Mouse (Mus musculus): ENCODE results near the gene Klk13.
"Not testable (repeated sequence)": the region's sequence is repeated elsewhere in the genome, so short reads cannot be mapped to it uniquely, and the experiment has no call there.

The Klk13 gene

DNA sequence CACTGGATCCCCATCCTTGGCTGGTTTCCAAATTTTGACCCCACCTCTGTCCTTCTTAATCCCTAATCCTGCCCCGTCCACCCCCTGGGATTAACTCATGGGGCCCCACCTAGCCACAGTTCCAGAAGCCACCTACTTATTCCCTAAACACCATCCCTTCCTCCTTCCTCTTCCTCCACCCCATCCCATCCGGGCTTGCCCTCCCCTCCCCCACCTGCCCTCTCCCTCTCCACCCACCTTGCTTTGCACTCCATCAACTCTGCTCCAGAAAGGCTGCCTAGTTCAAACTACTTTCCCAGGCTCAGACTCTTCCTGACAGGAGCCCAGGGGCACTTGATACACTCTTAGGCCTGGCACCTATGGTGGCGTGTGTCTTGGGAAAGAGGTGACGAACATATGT is at the start of gene Klk13:
Klk13 (plus strand) TSS at position 301 of the 400 bp plus-strand sequence.
- DNase-seq (ENCODE audit: low spot score): no peak

DNA sequence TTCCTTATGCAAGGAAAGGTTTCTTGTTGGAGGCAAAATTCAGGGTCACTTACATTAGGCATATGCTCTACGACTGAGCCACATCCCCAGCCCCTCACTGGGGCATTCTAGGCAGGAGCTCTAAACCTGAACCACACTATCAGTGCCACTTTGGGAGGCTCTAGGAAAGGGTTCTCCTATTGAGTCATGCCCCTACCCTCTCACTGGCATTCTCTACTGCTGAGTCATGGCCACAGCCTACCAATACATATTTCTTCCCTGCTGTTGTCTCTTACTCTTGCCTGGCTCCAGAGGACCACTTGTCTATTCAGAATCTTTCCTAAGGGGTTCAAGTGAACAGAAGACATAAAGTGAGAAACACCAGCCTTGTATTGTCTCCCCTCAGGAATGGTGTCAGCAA is 49.6 kb upstream of the Klk13 start:
- no peak for DNase-seq (ENCODE audit: low spot score)

DNA sequence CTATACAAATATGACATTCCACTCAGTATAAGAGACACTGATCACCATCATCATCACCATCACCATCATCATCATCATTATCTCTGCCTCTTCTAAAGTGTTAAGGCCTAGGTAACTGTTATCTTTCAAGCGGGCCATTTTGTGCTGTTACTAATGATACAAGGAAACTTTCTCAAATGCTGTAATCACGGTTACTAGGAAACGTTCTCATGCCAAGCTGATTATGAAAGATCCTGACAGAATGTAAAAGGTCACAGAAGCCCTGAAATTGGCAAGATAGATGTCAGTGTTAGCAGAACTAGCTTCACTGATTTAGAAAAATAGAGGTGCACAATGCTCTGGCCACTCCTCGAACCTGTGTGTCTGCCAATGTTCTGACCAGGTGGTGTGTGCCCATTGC is 45.1 kb upstream of the Klk13 start:
- DNase-seq (ENCODE audit: low spot score): not testable (repeated sequence)

DNA sequence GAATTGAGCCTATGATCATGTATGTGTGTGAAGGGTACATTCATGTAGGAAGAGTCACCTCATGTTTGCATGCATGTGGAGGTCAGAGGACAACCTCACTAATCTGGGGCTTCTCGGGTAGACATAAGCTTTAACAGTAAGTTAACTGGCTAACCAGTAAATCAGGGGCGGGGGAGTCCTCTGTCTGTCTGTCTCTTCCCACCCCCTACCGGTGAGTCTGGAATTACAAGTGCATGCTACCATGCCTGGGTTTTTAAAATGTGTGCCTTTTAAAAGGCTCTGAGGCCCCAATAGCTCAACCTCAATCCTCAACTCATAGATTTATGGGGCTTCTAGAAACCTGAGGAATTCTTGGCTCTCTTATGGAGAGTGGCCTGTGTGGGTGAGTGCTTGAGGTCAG is 43.8 kb upstream of the Klk13 start:
- DNase-seq (ENCODE audit: low spot score): no peak

DNA sequence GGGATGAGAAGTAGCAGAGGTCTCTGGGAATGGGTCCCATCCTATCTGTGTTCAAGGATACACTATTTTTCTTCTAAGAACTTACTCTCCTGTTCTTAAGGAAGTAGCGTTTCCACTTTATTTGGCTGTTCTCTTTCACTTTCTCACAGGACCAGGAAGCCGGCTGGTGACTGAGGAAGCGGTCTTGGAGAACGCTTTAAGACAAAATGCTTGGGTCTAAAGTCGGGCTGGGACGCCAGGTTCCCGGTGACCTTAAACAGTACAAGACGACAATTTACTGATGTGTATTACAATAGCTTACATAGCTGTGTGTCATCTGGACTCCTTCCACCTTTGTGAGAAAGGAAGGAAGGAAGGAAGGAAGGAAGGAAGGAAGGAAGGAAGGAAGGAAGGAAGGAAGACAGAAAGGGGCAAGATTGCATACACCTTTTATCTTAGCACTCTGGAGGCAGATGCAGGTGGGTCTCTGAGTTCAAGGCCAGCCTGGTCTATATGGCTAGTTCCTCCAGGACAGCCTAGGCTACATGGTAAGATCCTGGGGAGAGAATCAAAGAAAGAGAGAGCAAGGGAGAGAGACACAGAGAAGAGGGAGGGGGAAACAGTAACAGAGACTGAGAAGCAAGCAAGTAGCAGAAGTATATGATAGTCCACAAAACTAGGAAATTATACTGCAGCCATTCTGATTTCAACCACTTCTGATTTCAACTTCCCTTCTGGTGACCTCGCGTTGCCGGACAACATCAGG is 41.1 kb upstream of the Klk13 start:
- DNase-seq (ENCODE audit: low spot score): no peak

DNA sequence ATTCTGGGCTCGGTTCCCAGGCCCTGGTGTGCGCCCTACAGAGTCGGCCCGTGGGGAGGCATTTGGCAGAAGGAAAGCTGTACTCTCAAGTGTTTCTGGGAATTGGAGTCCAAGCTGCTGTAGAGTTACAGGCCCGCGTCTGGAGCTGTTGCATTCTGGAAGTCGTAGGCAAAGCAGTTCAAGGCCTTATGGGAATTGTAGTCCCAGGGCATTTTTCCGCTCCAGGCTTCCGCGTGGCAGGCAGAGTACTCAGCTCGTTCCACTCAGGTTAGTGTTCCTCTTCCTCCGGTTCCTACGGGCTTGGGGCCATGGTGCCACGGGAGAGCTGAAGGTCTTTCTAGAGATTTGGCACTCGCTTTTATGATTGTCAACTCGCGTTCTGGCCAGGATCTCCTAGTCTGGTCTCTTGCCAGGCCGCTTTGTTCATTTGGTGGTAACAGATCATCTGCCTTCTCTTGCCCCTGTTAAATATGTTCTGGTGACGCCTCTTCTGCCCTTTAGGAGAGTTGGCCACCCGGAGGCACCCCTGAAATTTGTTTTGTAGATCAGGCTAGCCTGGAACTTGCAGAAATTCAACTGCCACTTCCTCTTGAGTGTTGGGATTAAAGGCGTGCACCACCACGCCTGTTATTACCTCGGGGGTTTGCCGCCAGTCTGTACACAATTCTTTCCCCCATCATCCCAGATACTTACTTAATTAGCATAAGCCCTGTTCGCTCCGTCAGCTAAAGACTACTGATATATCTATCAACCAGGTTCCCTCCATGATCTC is 40.4 kb upstream of the Klk13 start, which contains the start of gene Ctu1:
Ctu1 (plus strand) TSS at position 208 of the 772 bp plus-strand sequence.
- DNase-seq (ENCODE audit: low spot score): peak; percentile 70

DNA sequence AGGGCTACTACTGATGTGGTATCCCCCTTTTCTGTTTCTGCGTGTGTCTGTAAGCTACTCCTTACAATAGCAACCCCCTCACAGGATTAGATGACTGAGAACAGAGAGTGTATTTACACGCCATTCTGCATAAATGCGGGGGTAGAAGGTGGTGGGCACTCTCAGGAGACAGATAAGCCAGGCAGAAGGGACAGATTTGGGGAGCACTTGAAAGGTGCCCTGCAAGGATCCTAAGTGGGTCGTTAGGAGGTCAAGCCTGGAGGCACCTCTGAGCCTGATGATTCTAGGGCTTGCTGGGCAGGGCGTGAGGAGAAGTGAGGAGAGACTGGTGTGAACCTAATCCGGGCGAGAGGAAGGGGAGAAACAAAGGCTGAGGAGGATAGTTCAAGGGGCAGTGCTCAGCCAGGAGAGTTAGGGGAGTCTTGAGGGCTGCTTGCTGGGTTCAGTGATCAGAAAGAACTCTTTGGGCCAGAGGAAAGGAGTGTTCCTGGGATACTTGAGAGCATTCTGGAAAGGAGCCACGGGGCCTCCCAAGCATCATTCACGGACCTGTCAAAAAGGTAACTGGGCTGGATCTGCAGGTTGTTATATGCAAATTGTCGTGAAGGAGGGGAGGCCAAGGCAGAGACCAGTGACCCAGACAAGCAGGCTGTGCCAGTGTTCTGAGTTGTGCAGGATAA is 39.6 kb upstream of the Klk13 start:
- DNase-seq (ENCODE audit: low spot score): no peak

DNA sequence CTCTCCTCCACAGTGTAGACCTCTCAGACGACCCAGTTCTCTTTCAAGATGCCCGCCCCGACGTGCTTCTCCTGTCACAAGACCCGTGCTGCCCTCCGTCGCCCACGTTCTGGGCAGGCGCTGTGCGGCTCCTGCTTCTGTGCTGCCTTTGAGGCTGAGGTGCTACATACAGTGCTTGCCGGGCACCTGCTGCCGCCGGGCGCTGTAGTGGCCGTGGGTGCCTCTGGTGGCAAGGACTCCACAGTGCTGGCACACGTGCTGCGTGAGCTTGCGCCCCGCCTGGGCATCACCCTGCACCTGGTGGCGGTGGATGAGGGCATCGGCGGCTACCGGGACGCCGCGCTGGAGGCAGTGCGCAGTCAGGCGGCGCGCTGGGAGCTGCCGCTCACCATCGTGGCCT is 37.3 kb upstream of the Klk13 start:
- DNase-seq (ENCODE audit: low spot score): no peak

DNA sequence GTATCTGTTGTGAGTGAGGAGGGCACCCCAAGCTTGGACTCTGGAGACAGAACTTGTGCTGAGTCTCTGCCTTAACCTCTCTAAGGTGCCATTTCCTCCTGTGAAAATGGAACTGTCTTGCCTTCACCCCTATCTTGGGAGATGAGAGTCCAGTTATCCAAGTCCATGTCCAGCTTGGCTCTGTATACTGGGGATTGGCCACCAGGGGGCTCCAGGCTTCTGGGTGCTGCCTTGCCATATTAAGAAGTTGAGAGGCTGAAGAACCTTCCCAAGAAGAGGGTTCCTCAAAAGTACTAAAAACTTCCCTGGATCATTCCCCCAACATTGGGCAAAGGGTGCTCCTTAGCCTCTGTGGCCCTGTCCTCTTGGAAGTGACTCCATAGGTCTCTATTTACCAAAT is 33.9 kb upstream of the Klk13 start:
- no peak for DNase-seq (ENCODE audit: low spot score)

DNA sequence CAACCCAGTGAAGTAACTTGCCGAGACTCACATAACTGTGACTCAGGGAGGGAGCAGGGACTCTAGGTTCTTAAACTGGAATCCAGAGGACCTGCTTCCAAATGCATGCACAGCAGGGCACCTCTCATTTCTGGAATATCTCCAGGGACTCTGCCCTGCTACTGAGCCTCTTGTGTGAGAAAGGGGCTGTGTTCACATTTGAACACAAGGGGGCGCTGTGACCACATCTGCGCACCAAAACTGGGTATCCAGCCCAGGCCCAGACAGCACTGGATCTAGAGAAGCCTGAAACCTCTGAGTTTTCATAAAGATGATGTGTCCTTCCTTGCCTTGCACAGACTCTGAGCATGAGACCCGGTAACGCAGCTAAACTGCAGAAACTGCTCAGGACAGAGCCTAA is 31.4 kb upstream of the Klk13 start:
- DNase-seq (ENCODE audit: low spot score): peak; percentile 17

DNA sequence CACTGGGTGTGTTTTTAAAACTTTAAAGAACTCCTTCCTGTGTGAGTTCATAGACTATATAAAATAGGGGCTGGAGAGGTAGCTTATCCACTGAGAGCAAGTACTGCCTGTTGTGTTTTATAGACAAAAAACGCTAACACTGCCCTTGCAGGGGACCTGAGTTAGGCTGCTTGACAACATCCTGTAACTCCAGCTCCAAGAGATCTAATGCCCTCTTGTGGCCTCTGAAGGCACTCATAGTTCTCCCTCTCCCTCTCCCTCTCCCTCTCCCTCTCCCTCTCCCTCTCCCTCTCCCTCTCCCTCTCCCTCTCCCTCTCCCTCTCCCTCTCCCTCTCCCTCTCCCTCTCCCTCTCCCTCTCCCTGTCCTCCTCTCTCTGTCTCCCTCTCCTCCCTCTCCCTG is 29.9 kb upstream of the Klk13 start:
- not testable (repeated sequence) for DNase-seq (ENCODE audit: low spot score)

DNA sequence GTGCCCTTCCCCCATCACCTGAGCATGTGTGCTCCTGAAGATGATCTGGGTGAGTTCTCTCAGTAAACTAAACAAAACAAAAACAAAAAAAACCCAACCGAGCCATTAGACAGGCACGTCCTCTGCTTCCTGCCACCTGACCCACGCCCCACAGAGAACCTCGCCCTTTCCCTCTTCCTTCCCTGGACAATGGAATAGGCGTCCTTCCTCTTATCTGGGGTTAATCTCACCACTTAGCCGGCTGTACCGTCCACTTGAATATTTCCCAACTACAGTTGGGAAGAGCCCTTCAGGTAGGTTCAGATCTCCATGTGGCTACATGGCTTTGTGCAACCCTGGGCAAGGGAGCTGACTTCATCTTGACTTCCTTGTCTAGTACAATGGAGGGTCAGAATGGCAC is 27.3 kb upstream of the Klk13 start:
- no peak for DNase-seq (ENCODE audit: low spot score)

DNA sequence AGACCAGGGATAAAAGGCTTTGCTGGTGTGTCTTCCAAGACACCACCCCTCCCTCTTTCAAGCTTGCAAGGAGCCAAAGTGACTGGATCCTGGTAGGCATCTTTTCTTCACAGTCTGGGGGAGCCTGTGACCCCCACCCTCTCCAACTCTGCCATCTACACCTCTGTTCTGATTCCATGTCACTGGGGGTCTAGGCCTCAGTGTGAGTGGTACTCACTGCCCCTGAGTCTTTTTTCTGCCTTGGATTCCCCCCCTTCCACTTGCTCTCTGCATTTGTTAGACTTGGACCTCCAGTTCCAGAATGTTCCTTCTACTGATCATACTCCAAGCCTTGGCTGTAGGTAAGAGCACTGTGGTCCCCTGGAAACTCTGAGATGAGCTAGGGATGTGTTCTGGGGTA is 22.2 kb upstream of the Klk13 start, which contains the start of gene Klk14:
Klk14 (plus strand) TSS at position 301 of the 400 bp plus-strand sequence.
- no peak for DNase-seq (ENCODE audit: low spot score)

DNA sequence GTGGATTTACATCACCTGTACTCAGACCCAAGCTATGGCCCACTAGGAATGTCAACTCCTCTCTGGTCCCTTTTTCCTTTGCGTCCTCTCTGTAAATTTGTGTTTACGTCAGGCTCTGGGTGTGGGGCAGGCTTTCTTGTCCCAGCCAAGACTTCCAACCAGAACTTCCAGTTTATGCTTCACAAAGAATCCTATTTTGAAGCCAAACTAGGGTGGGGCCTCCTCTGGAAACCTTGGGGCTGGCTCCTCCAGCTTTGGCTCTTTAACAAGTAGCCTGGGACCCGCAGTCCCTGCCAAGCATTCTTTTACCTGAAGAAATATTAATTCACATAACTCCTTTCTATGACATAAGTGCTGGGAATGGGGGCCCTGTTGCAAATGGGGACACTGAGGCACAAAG is 2.3 kb upstream of the Klk13 start:
- no peak for DNase-seq (ENCODE audit: low spot score)

DNA sequence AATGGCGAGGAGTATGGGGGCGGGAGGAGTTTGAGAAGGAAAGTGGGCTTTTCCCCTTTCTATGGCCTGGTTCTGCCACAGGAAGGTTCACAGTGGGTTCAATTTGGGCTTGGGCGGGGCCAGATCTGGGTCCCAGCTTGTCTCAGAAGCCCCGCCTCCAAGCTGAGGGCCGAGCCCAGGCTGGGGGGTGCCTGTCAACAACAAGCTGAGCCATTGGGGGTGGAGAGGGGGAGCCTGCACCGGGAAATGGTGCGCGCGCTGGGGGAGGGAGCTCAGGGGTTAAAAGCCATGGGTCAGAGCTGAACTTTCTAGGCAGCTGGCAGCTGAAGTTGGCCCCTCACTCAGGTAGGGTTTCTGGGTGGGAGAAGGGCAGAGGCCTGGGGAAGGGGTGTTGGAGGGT is 550 bp downstream of the Klk13 start:
- DNase-seq (ENCODE audit: low spot score): no peak

DNA sequence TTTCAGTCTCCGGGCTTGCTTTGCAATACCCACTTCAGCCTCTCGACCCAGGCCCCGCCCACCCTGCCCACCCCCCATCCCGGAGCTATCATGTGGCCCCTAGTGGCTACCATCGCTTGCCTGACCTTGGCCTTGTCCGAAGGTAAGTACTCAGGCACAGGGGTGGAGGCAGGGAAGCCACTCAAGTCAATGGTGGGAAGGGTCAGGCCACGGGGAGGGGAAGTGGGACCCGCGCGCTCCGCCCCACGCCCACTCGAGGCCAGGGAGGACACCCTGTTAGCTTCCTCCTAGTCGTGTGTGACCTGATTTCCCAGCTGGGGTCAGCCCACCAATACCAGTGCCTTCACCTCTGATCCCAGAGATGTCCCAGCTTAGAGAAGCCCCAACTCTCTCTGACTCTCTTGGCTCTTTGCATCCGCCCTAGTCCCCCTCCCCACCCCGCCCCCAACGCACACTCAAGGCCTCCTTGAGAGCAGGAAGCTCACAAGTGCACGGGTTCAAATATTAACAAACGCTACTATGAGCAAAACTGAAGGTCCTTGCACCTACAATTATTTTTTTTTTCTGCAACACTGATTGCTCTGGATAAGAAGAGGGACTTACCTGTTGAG is 1.5 kb downstream of the Klk13 start:
- no peak for DNase-seq (ENCODE audit: low spot score)

DNA sequence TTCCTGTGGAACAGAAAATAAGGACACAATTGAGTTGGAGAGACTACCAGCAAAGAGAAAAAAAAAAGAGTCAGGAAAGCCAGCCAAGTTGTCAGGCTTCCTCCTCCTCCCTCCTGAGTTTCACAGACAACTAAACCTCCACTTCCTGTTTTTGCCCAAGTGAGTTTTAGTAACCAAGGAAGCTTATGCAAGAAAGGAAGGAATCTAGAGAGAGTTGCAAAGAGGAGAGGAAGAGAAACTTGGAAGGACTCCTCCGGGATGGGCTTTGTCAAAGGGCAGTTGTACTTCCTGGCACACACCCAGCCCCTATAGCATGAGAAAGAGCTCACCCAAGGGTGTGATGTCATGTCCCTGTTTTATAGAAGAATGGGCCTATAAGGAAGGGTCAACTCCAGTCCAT is 35.4 kb downstream of the Klk13 start:
- DNase-seq (ENCODE audit: low spot score): no peak

DNA sequence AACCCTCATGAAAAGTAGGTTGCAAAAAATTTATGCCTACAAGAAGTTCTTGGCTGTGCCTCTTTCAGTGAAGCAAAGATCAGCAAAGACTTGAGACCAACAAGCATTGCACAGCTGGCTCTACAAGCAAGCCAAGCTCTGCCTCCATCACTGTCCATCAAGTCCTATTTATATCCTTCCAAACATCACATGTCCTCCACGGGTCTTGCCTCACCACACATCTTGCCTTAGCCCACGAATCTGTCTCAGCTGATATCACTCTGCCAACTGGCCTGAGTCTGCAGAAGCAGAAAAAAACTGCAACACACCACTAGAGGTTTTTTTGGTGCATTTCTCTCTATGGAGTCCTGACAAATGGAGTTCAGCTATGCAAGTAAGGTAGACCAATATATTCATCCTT is 40.4 kb downstream of the Klk13 start:
- no peak for DNase-seq (ENCODE audit: low spot score)

DNA sequence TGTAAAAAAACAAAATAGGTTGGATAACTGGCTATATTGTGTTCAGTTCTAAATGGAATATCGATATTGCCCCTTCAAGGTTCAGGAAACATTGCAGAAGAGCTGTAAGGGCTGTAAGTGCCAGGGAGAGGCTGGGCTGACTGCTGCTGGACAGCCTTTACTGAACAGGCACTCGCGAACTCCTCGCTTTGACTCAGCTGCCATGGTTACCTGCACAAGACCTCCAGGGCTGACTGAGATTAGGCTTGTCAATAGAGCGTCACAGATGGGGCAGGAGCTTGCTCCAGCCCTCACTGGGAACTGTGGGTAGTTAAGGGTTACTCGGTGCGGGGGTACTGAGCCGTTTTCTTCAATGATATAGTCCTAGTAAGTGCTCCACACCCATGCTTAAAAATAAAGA is 54.1 kb downstream of the Klk13 start:
- no peak for DNase-seq (ENCODE audit: low spot score)

DNA sequence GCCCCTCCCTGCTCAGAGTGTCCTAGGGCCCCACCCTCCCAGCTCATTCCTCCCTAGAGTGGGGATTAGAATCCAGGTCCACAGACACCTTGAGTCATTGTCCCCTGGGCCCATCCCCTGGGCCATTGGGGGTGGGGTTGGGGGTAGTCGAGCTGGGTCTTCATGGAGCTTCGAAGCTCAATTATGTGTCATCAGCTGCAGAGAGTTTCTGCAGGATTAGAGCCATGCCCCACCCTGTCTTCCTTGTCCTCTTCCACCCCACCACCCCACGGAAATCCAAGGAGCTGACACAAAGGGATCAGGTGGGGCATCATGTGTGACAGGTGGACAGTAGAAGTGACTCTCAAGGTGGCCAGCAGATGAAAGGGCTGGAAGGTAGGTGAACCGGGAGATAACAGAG is 56.2 kb downstream of the Klk13 start, which contains the start of gene Klk12:
Klk12 (plus strand) TSS at position 301 of the 400 bp plus-strand sequence.
- DNase-seq (ENCODE audit: low spot score): no peak

DNA sequence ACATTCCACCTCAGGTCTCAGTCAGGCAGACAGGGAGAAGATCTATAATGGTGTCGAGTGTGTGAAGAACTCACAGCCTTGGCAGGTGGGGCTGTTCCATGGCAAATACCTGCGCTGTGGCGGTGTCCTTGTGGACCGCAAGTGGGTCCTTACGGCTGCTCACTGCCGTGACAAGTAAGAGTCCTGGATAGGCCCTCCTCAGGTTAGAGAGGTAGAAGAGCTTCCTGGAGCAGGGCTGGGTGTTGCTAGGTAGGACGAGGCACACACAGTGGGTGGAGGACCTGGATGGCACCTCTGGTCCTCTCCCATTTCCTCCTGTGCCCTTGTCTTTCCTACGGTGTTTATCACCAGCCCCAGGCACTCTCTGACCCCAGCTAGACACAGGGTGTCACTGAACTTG is 57.3 kb downstream of the Klk13 start:
- no peak for DNase-seq (ENCODE audit: low spot score)

DNA sequence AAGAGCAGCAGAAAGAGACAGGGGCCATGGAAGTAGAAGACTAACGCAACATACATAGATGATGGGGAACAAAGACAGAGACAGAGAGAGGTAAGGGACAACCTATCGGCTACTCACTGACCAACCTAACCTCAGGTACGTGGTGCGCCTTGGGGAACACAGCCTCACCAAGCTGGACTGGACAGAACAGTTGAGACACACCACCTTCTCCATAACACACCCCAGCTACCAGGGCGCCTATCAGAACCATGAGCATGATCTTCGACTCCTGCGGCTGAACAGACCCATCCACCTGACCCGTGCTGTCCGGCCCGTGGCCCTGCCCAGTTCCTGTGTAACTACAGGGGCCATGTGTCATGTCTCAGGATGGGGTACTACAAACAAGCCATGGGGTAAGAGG is 58.3 kb downstream of the Klk13 start:
- DNase-seq (ENCODE audit: low spot score): no peak

Measured in ovary, postnatal 10 days (tissue).